Mouse (Mus musculus) lung, embryonic 15.5 days (tissue): ENCODE results near the gene Stim1. TPM values are rescaled to one million over a fixed set of nuclear protein-coding genes. Genes with fewer than 3 reads are reported as not detected.
"Not testable (repeated sequence)": the region's sequence is repeated elsewhere in the genome, so short reads cannot be mapped to it uniquely, and the experiment has no call there.

Source experiments
- ATAC-seq: fragments of 200-750 bp; cut with Nextera tagmentation; 2 replicates; pipeline ENCODE4 v1.8.0; 2017; ENCODE audit warnings: moderate number of reproducible peaks, borderline replicate concordance; ENCODE audit not compliant: low FRiP score, low TSS enrichment; ENCODE audit errors: extremely low read depth
- H3K27ac ChIP-seq: fragments of 300-500 bp; sonication (generic); 2 replicates; pipeline ENCODE4 v1.5.1; 2015; ENCODE audit warnings: moderate library complexity, mild to moderate bottlenecking, inconsistent platforms
- H3K27me3 ChIP-seq: fragments of 300-500 bp; sonication (generic); 2 replicates; pipeline ENCODE4 v1.6.1; 2015; ENCODE audit warnings: inconsistent platforms
- H3K36me3 ChIP-seq: fragments of 300-500 bp; sonication (generic); 2 replicates; pipeline ENCODE4 v1.6.1; 2015; ENCODE audit warnings: inconsistent platforms
- H3K4me1 ChIP-seq: fragments of 300-500 bp; sonication (generic); 2 replicates; pipeline ENCODE4 v1.6.1; 2015; ENCODE audit warnings: inconsistent platforms
- H3K4me2 ChIP-seq: fragments of 300-500 bp; sonication (generic); 2 replicates; pipeline ENCODE4 v1.6.1; 2015; ENCODE audit warnings: inconsistent platforms, mild to moderate bottlenecking, moderate library complexity
- H3K4me3 ChIP-seq: fragments of 300-500 bp; sonication (generic); 2 replicates; pipeline ENCODE4 v1.5.1; 2015; ENCODE audit warnings: mild to moderate bottlenecking, inconsistent platforms
- H3K9ac ChIP-seq: fragments of 300-500 bp; sonication (generic); 2 replicates; pipeline ENCODE4 v1.6.1; 2015; ENCODE audit warnings: inconsistent platforms
- H3K9me3 ChIP-seq: fragments of 300-500 bp; sonication (generic); 2 replicates; pipeline ENCODE4 v1.6.1; 2016; ENCODE audit warnings: inconsistent platforms
- WGBS: fragments of 180-500 bp; shearing (Covaris S2); methylation state at CpG from one replicate; pipeline ENCODE4 v1.1.7; 2015; 5-methylcytosine and 5-hydroxymethylcytosine counted together
- polyA plus RNA-seq: library from polyadenylated mRNA; unstranded; fragments of >200 nt; fragmentation: Nextera tagmentation; extraction: Ambion mirVana; gene quantifications from 2 replicates; pipeline ENCODE4 v1.2.1, GENCODE M21; 2015

Stim1 gene
- polyA plus RNA-seq, 1 experiment from 2014 or later = 20.1 TPM

- Histone ChIP-seq H3K4me3 (no peak overlapping the region), H3K36me3 (no peaks in the 10 kb centered on the region), H3K9me3 (no peaks in the 10 kb centered on the region), H3K9ac (no peak overlapping the region), H3K4me1 (no peaks in the 10 kb centered on the region), H3K27ac (no peak overlapping the region), H3K4me2 (no peak overlapping the region), H3K27me3 (no peaks in the 10 kb centered on the region)
- ATAC-seq = no peak
- WGBS = 86% methylated on average over 3 of the region's 3 CpGs
Measured at GRCm38 (mm10) chr7:102373382-102374072, 105.9 kb downstream of the Stim1 start.

GRCm38 (mm10) chr7:102383221-102383620 lies 115.6 kb downstream of the Stim1 start:
- no peaks in the 10 kb centered on the region for H3K4me1 ChIP-seq
- H3K4me3 ChIP-seq = no peak overlapping the region
- H3K27ac ChIP-seq = no peak overlapping the region
- no peaks in the 10 kb centered on the region for H3K36me3 ChIP-seq
- ATAC-seq = no peak
- 88% methylated on average over 7 of the region's 7 CpGs for WGBS
- no peak overlapping the region for H3K9ac ChIP-seq
- no peaks in the 10 kb centered on the region for H3K27me3 ChIP-seq
- H3K9me3 ChIP-seq = no peaks in the 10 kb centered on the region
- no peak overlapping the region for H3K4me2 ChIP-seq

- Histone ChIP-seq H3K27me3 (no peaks in the 10 kb centered on the region), H3K4me2 (no peak overlapping the region), H3K4me1 (no peaks in the 10 kb centered on the region), H3K27ac (no peak overlapping the region), H3K9me3 (no peaks in the 10 kb centered on the region), H3K36me3 (no peaks in the 10 kb centered on the region), H3K4me3 (no peak overlapping the region), H3K9ac (no peak overlapping the region)
- no peak for ATAC-seq
- WGBS = 83% methylated on average over 3 of the region's 3 CpGs
Measured at GRCm38 (mm10) chr7:102385973-102386372, 118.4 kb downstream of the Stim1 start.

GRCm38 (mm10) chr7:102389082-102389481 lies 121.5 kb downstream of the Stim1 start:
- H3K9ac ChIP-seq = no peak overlapping the region
- no peak for ATAC-seq
- WGBS = 45% methylated on average over 5 of the region's 5 CpGs
- H3K4me2 ChIP-seq = no peak overlapping the region
- no peak overlapping the region for H3K4me3 ChIP-seq
- H3K27ac ChIP-seq = no peak overlapping the region
- H3K9me3 ChIP-seq = no peaks in the 10 kb centered on the region
- H3K36me3 ChIP-seq = no peaks in the 10 kb centered on the region
- no peaks in the 10 kb centered on the region for H3K4me1 ChIP-seq
- no peaks in the 10 kb centered on the region for H3K27me3 ChIP-seq

GRCm38 (mm10) chr7:102393898-102394297 lies 126.3 kb downstream of the Stim1 start:
- Histone ChIP-seq H3K4me2 (no peak overlapping the region), H3K9me3 (no peaks in the 10 kb centered on the region), H3K4me3 (no peak overlapping the region), H3K9ac (no peak overlapping the region), H3K27me3 (no peaks in the 10 kb centered on the region), H3K4me1 (no peaks in the 10 kb centered on the region), H3K27ac (no peak overlapping the region), H3K36me3 (no peaks in the 10 kb centered on the region)
- 71% methylated on average over 2 of the region's 2 CpGs for WGBS
- no peak for ATAC-seq

GRCm38 (mm10) chr7:102395894-102396293 lies 128.3 kb downstream of the Stim1 start:
- Histone ChIP-seq H3K4me1 (no peaks in the 10 kb centered on the region), H3K9ac (no peak overlapping the region), H3K9me3 (no peaks in the 10 kb centered on the region), H3K36me3 (no peaks in the 10 kb centered on the region), H3K4me2 (no peak overlapping the region), H3K27ac (no peak overlapping the region), H3K4me3 (no peak overlapping the region), H3K27me3 (no peaks in the 10 kb centered on the region)
- 59% methylated on average over 7 of the region's 7 CpGs for WGBS
- ATAC-seq = no peak

- Histone ChIP-seq H3K27ac (no peak overlapping the region), H3K9me3 (no peaks in the 10 kb centered on the region), H3K36me3 (no peaks in the 10 kb centered on the region), H3K9ac (no peak overlapping the region), H3K4me2 (no peak overlapping the region), H3K4me3 (no peak overlapping the region), H3K27me3 (no peaks in the 10 kb centered on the region), H3K4me1 (no peaks in the 10 kb centered on the region)
- 93% methylated on average over 3 of the region's 3 CpGs for WGBS
- ATAC-seq = no peak
Measured at GRCm38 (mm10) chr7:102396331-102396730, 128.7 kb downstream of the Stim1 start.

GRCm38 (mm10) chr7:102399180-102399731 lies 131.7 kb downstream of the Stim1 start:
- 78% methylated on average over 3 of the region's 3 CpGs for WGBS
- Histone ChIP-seq H3K27ac (no peak overlapping the region), H3K4me1 (no peaks in the 10 kb centered on the region), H3K4me2 (no peak overlapping the region), H3K9ac (no peak overlapping the region), H3K4me3 (no peak overlapping the region), H3K36me3 (no peaks in the 10 kb centered on the region), H3K9me3 (no peaks in the 10 kb centered on the region), H3K27me3 (no peaks in the 10 kb centered on the region)
- ATAC-seq = no peak

- H3K9me3 ChIP-seq = no peaks in the 10 kb centered on the region
- ATAC-seq = no peak
- H3K4me1 ChIP-seq = no peaks in the 10 kb centered on the region
- H3K27me3 ChIP-seq = no peaks in the 10 kb centered on the region
- H3K4me3 ChIP-seq = no peak overlapping the region
- no peak overlapping the region for H3K9ac ChIP-seq
- 87% methylated on average over 2 of the region's 2 CpGs for WGBS
- no peak overlapping the region for H3K27ac ChIP-seq
- H3K36me3 ChIP-seq = no peaks in the 10 kb centered on the region
- H3K4me2 ChIP-seq = no peak overlapping the region
Measured at GRCm38 (mm10) chr7:102404118-102404517, 136.5 kb downstream of the Stim1 start.

- ATAC-seq = no peak
- Histone ChIP-seq H3K27me3 (no peaks in the 10 kb centered on the region), H3K27ac (no peak overlapping the region), H3K9ac (no peak overlapping the region), H3K4me1 (no peaks in the 10 kb centered on the region), H3K9me3 (no peaks in the 10 kb centered on the region), H3K36me3 (no peaks in the 10 kb centered on the region), H3K4me3 (no peak overlapping the region), H3K4me2 (no peak overlapping the region)
Measured at GRCm38 (mm10) chr7:102407440-102407839, 139.8 kb downstream of the Stim1 start.

- H3K4me1 ChIP-seq, H3K27ac ChIP-seq, H3K4me2 ChIP-seq, H3K4me3 ChIP-seq, H3K27me3 ChIP-seq, ATAC-seq, H3K9me3 ChIP-seq, H3K9ac ChIP-seq, H3K36me3 ChIP-seq: not testable (repeated sequence)
- WGBS = 83% methylated on average over 9 of the region's 9 CpGs
Measured at GRCm38 (mm10) chr7:102415272-102415671, 147.7 kb downstream of the Stim1 start.

- Histone ChIP-seq H3K36me3 (no peaks in the 10 kb centered on the region), H3K4me2 (no peak overlapping the region), H3K9ac (no peak overlapping the region), H3K27ac (no peak overlapping the region), H3K4me1 (no peaks in the 10 kb centered on the region), H3K4me3 (no peak overlapping the region), H3K9me3 (no peaks in the 10 kb centered on the region), H3K27me3 (no peaks in the 10 kb centered on the region)
- WGBS = 45% methylated on average over 6 of the region's 6 CpGs
- ATAC-seq = no peak
Measured at GRCm38 (mm10) chr7:102415841-102416240, 148.2 kb downstream of the Stim1 start.

GRCm38 (mm10) chr7:102417398-102417797 lies 149.8 kb downstream of the Stim1 start:
- Histone ChIP-seq H3K27me3 (no peaks in the 10 kb centered on the region), H3K9me3 (no peaks in the 10 kb centered on the region), H3K4me3 (no peak overlapping the region), H3K27ac (no peak overlapping the region), H3K4me2 (no peak overlapping the region), H3K36me3 (no peaks in the 10 kb centered on the region), H3K4me1 (no peaks in the 10 kb centered on the region), H3K9ac (no peak overlapping the region)
- no peak for ATAC-seq
- 0% methylated on average over 4 of the region's 4 CpGs for WGBS
